Mouse (Mus musculus): ENCODE data around the gene Ate1. TPM values are rescaled to one million over a fixed set of nuclear protein-coding genes. Genes with fewer than 3 reads are reported as not detected.
A peak's percentile ranks its signal among the peaks of the same experiment; 100 is the strongest.

The Ate1 gene
- polyA plus RNA-seq (2012; rRNA removed) (3.9 and 5.0 TPM in 2 replicates), polyA plus RNA-seq (2014; fragmentation: Nextera tagmentation; extraction: Ambion mirVana) (20.0 and 23.4 TPM in 2 replicates)

DNA sequence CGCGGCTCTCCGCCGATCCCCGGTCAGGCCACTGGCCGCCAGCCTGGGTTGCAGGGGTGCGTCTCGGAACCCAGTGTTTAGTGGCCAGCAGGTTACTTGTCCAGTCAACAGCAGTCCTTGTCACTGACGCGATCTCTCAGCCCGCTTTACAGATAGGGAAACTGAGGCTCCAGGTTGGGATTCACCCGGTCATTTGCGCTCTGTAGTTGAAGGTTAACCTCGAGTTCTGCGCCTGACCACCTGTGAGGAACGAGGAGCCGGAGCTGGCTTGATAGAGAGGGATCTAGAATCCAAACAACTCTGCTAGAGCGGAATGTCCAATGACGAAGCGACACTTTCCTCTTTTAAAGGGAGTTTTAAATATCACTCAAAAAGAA lies at the start of gene Ate1:
Gene Ate1 (minus strand): TSS at position 321 of the 377 bp plus-strand sequence.
- ATAC-seq (ENCODE audit: insufficient read depth) = no peak
- Histone ChIP-seq H3K4me1 (replicated peaks; ENCODE audit: control insufficient read depth in 2 of 2, insufficient read depth in 2 of 2, low read length in 1 of 2) (peaks cover 9 to 19% of the 10 kb centered on the region in 2 experiments), H3K9me3 (ENCODE audit: control insufficient read depth, low read length) (no peaks in the 10 kb centered on the region), H3K36me3 (replicated peaks; ENCODE audit: control insufficient read depth, insufficient read depth, low read depth) (no peaks in the 10 kb centered on the region; the same call in none of the 2 replicates), H3K4me3 (ENCODE audit: insufficient read depth in 1 of 2, low read depth in 2 of 2, low read length in 2 of 2) (peak within 1 kb of the TSS; percentile 86 to 89), H3K27ac (peak within 1 kb of the TSS; percentile 36), H3K4me2 (ENCODE audit: low read depth) (peak within 1 kb of the TSS; percentile 81), H3K9ac (replicated peaks) (peak within 1 kb of the TSS; percentile 94), H3K27me3 (ENCODE audit: control insufficient read depth, insufficient read depth, low read length) (no peaks in the 10 kb centered on the region)
- DNase-seq (ENCODE audit: low read depth in 3 of 3, low spot score in 3 of 3) = no peak
- 21% methylated on average over 20 of the region's 20 CpGs for WGBS (ENCODE audit: insufficient replicate concordance)
- TF ChIP-seq EP300 (IDR thresholded peaks at IDR 0.05; ENCODE audit: low read depth) (no peak), CTCF (IDR thresholded peaks at IDR 0.05; ENCODE audit: low read depth) (no peak)

GRCm38 (mm10) chr7:130568783-130569436 lies 48.7 kb upstream of the Ate1 start:
- ATAC-seq (ENCODE audit: insufficient read depth) (0 out of 2 replicates have a peak, but pooled peaks have one; percentile 43), DNase-seq (ENCODE audit: low read depth in 3 of 3, low spot score in 3 of 3) (no peak)
- Histone ChIP-seq H3K36me3 (replicated peaks; ENCODE audit: control insufficient read depth, insufficient read depth, low read depth) (no peaks in the 10 kb centered on the region), H3K27ac (no peak overlapping the region), H3K4me2 (ENCODE audit: low read depth) (no peak overlapping the region), H3K4me1 (replicated peaks; ENCODE audit: control insufficient read depth in 2 of 2, insufficient read depth in 2 of 2, low read length in 1 of 2) (peaks cover 0 to 5% of the 10 kb centered on the region in 2 experiments; a peak in 2 of 4 replicates), H3K27me3 (ENCODE audit: control insufficient read depth, insufficient read depth, low read length) (no peaks in the 10 kb centered on the region), H3K4me3 (ENCODE audit: insufficient read depth in 1 of 2, low read depth in 2 of 2, low read length in 2 of 2) (no peak overlapping the region), H3K9ac (replicated peaks) (no peak overlapping the region), H3K9me3 (ENCODE audit: control insufficient read depth, low read length) (no peaks in the 10 kb centered on the region)
- 60% methylated on average over 9 of the region's 9 CpGs for WGBS (ENCODE audit: insufficient replicate concordance)
- TF ChIP-seq CTCF (IDR thresholded peaks at IDR 0.05; ENCODE audit: low read depth) (no peak), EP300 (IDR thresholded peaks at IDR 0.05; ENCODE audit: low read depth) (no peak)

- H3K9ac ChIP-seq (replicated peaks) = no peak overlapping the region
- DNase-seq (ENCODE audit: low read depth in 3 of 3, low spot score in 3 of 3) (no peak), ATAC-seq (ENCODE audit: insufficient read depth) (no peak)
- no peaks in the 10 kb centered on the region for H3K36me3 ChIP-seq (replicated peaks; ENCODE audit: control insufficient read depth, insufficient read depth, low read depth)
- H3K27me3 ChIP-seq (ENCODE audit: control insufficient read depth, insufficient read depth, low read length) = no peaks in the 10 kb centered on the region
- H3K9me3 ChIP-seq (ENCODE audit: control insufficient read depth, low read length) = no peaks in the 10 kb centered on the region
- peaks cover 0 to 17% of the 10 kb centered on the region in 2 experiments; a peak in 2 of 4 replicates for H3K4me1 ChIP-seq (replicated peaks; ENCODE audit: control insufficient read depth in 2 of 2, insufficient read depth in 2 of 2, low read length in 1 of 2)
- no peak for TF ChIP-seq EP300 (IDR thresholded peaks at IDR 0.05; ENCODE audit: low read depth)
- TF ChIP-seq CTCF (IDR thresholded peaks at IDR 0.05; ENCODE audit: low read depth) = no peak
- H3K4me3 ChIP-seq (ENCODE audit: insufficient read depth in 1 of 2, low read depth in 2 of 2, low read length in 2 of 2) = no peak overlapping the region
- WGBS (ENCODE audit: insufficient replicate concordance) = 40% methylated on average over 3 of the region's 3 CpGs
- H3K27ac ChIP-seq = no peak overlapping the region
- H3K4me2 ChIP-seq (ENCODE audit: low read depth) = no peak overlapping the region
Measured at GRCm38 (mm10) chr7:130564596-130564995, 44.4 kb upstream of the Ate1 start.

GRCm38 (mm10) chr7:130563880-130564279 lies 43.7 kb upstream of the Ate1 start:
- Histone ChIP-seq H3K27me3 (ENCODE audit: control insufficient read depth, insufficient read depth, low read length) (no peaks in the 10 kb centered on the region), H3K36me3 (replicated peaks; ENCODE audit: control insufficient read depth, insufficient read depth, low read depth) (no peaks in the 10 kb centered on the region), H3K4me3 (ENCODE audit: insufficient read depth in 1 of 2, low read depth in 2 of 2, low read length in 2 of 2) (no peak overlapping the region), H3K4me2 (ENCODE audit: low read depth) (no peak overlapping the region), H3K9me3 (ENCODE audit: control insufficient read depth, low read length) (no peaks in the 10 kb centered on the region), H3K27ac (no peak overlapping the region), H3K9ac (replicated peaks) (no peak overlapping the region), H3K4me1 (replicated peaks; ENCODE audit: control insufficient read depth in 2 of 2, insufficient read depth in 2 of 2, low read length in 1 of 2) (peaks cover 0 to 17% of the 10 kb centered on the region in 2 experiments; a peak in 2 of 4 replicates)
- TF ChIP-seq CTCF (IDR thresholded peaks at IDR 0.05; ENCODE audit: low read depth) (no peak), EP300 (IDR thresholded peaks at IDR 0.05; ENCODE audit: low read depth) (no peak)
- ATAC-seq (ENCODE audit: insufficient read depth) (no peak), DNase-seq (ENCODE audit: low read depth in 3 of 3, low spot score in 3 of 3) (no peak)
- WGBS (ENCODE audit: insufficient replicate concordance) = 21% methylated on average over 4 of the region's 4 CpGs

DNA sequence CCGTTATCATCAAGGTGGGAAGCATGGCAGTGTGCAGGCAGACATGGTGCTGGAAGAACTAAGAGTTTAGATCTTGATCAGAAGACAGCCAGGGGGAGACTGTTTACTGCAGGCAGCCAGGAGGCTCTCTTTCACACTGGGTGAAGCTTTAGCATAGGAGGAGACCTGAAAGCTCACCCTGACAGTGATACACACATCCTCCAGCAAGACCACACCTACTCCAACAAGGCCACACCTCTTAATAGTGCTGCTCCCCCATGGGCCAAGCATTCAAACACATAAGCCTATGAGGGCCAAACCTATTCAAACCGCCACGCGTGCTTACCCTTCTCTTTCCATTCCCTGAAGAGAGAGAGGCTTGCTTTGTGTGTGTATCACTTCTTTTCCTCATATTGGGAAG lies 43.1 kb upstream of the Ate1 start:
- WGBS (ENCODE audit: insufficient replicate concordance) = 76% methylated on average over 4 of the region's 4 CpGs
- peak; percentile 51; the same call in 1 of the 2 replicates for ATAC-seq (ENCODE audit: insufficient read depth)

More for the DNA sequence above, 43.1 kb upstream of the Ate1 start:
- TF ChIP-seq EP300 (IDR thresholded peaks at IDR 0.05; ENCODE audit: low read depth) (no peak), CTCF (IDR thresholded peaks at IDR 0.05; ENCODE audit: low read depth) (no peak)
- no peak overlapping the region for H3K27ac ChIP-seq
- H3K9ac ChIP-seq (replicated peaks) = no peak overlapping the region
- no peaks in the 10 kb centered on the region for H3K27me3 ChIP-seq (ENCODE audit: control insufficient read depth, insufficient read depth, low read length)
- no peaks in the 10 kb centered on the region for H3K36me3 ChIP-seq (replicated peaks; ENCODE audit: control insufficient read depth, insufficient read depth, low read depth)
- peaks cover 0 to 17% of the 10 kb centered on the region in 2 experiments; a peak in 2 of 4 replicates for H3K4me1 ChIP-seq (replicated peaks; ENCODE audit: control insufficient read depth in 2 of 2, insufficient read depth in 2 of 2, low read length in 1 of 2)
- H3K4me3 ChIP-seq (ENCODE audit: insufficient read depth in 1 of 2, low read depth in 2 of 2, low read length in 2 of 2) = no peak overlapping the region
- DNase-seq (ENCODE audit: low read depth in 3 of 3, low spot score in 3 of 3) = no peak
- H3K9me3 ChIP-seq (ENCODE audit: control insufficient read depth, low read length) = no peaks in the 10 kb centered on the region
- no peak overlapping the region for H3K4me2 ChIP-seq (ENCODE audit: low read depth)
